Mouse (Mus musculus): ENCODE measurements around the gene Crp.

GRCm38 (mm10) chr1:172828975-172829374 lies 131.1 kb downstream of the Crp start:
- TF ChIP-seq CHD2 (IDR thresholded peaks at IDR 0.05; ENCODE audit: low read depth, low read length) (no peak), ZNF384 (IDR thresholded peaks at IDR 0.05; ENCODE audit: low read depth, low read length) (no peak), MAFK (IDR thresholded peaks at IDR 0.05; ENCODE audit: insufficient read depth, low read depth, low read length) (no peak), ZC3H11A (IDR thresholded peaks at IDR 0.05; ENCODE audit: borderline replicate concordance, low read depth, low read length) (no peak), HCFC1 (IDR thresholded peaks at IDR 0.05; ENCODE audit: borderline replicate concordance, insufficient read depth, low read length) (no peak)
